Mouse (Mus musculus): ENCODE results near the gene Galnt6. TPM values are rescaled to one million over a fixed set of nuclear protein-coding genes. Genes with fewer than 3 reads are reported as not detected.
A peak's percentile ranks its signal among the peaks of the same experiment; 100 is the strongest.

The Galnt6 gene
- polyA plus RNA-seq, 1 experiment from 2014 or later = 1.3 TPM

DNA sequence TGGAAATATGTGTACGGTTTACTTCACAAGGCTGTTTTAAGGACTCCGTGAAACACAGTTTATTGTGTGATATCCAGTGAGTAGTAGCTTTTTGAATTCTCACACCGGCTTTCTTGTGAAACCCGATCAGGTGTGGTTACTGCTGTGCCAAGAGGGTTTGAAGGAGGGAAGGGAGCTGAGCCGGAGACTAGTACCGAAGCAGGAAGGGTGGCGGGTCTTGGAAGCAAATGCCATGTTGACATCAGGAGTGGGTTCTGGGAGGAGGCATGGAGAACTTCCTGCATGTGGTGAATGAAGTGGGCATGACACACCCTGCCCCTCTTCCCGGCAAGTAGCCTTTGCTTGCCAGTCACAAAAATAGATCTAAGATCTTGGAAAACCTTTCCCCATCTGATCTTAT, 33.5 kb upstream of the Galnt6 start:
- H3K4me3 ChIP-seq (replicated peaks; ENCODE audit: low read depth, low read length) = no peak overlapping the region; the same call in 1 of the 2 replicates

DNA sequence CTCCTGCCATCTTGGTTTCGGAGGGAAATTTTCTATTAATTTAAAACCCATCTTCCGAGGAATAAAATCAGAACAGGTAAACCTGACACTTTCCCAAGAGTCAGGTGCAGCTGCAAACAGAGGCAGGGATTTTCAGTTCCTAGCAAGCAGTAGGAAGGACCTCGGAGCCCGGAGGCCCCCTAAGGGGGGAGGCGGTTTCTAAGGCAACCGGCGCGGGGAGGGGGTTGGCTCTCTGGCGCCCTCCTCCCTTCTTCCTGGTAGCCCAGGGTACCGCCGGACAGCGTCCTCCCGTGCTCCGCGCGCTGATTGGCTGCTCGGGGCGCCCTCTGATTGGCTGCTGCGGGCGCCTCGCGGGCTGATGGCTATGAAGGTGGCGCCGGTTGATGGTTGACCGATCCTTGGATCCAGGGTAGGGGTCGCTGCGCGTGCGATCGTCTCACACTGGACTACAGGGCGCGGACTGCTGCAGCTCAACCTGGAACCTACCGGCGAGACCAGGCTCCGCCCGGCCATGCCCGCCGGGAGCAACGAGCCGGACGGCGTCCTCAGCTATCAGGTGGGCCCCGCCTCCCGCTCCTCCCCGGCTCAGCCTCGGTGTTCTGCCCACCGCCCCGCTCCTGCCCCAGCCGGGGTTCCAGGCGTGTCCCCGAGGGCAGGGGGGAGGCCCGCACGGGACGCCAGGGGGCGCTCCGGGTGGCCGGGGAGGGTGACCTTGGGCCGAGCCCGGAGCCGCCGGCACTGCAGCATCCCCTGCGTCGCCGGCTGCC, 32.4 kb upstream of the Galnt6 start, which contains the start of gene Slc4a8:
Slc4a8 (plus strand) TSS at position 329 of the 767 bp plus-strand sequence.
- no peaks in the 10 kb centered on the region for H3K9me3 ChIP-seq (replicated peaks; ENCODE audit: low read length)
- peak; percentile 56 for TF ChIP-seq CTCF (IDR thresholded peaks at IDR 0.05; ENCODE audit: low read depth)
- ATAC-seq (replicated peaks; ENCODE audit: low FRiP score, low read depth) (peak; percentile 92), DNase-seq (ENCODE audit: low spot score) (peak; percentile 94)
- H3K4me2 ChIP-seq (ENCODE audit: low read length) = peak within 1 kb of the TSS; percentile 67
- peak within 1 kb of the TSS; percentile 50 for H3K9ac ChIP-seq (ENCODE audit: low read depth, low read length)
- peaks cover 6% of the 10 kb centered on the region; the same call in 1 of the 2 replicates for H3K4me1 ChIP-seq (replicated peaks; ENCODE audit: insufficient read depth, low read length)
- H3K27ac ChIP-seq = peak within 1 kb of the TSS; percentile 80
- H3K27me3 ChIP-seq (ENCODE audit: insufficient read depth, low read length) = no peaks in the 10 kb centered on the region
- WGBS = under 1% methylated on average over 63 of the region's 64 CpGs
- no peaks in the 10 kb centered on the region for H3K36me3 ChIP-seq (ENCODE audit: insufficient read depth, low read length)
- H3K4me3 ChIP-seq (replicated peaks; ENCODE audit: low read depth, low read length) = peak within 1 kb of the TSS; percentile 49

More for the DNA sequence above, 33.5 kb upstream of the Galnt6 start:
- no peak for ATAC-seq (replicated peaks; ENCODE audit: low FRiP score, low read depth)
- H3K4me1 ChIP-seq (replicated peaks; ENCODE audit: insufficient read depth, low read length) = peaks cover 2% of the 10 kb centered on the region; the same call in 1 of the 2 replicates
- peak overlapping the region; percentile 80; the same call in 1 of the 2 replicates for H3K27ac ChIP-seq
- peak overlapping the region; percentile 67; the same call in 1 of the 2 replicates for H3K4me2 ChIP-seq (ENCODE audit: low read length)
- H3K27me3 ChIP-seq (ENCODE audit: insufficient read depth, low read length) = no peaks in the 10 kb centered on the region
- no peak for DNase-seq (ENCODE audit: low spot score)
- no peaks in the 10 kb centered on the region for H3K36me3 ChIP-seq (ENCODE audit: insufficient read depth, low read length)
- H3K9me3 ChIP-seq (replicated peaks; ENCODE audit: low read length) = no peaks in the 10 kb centered on the region
- TF ChIP-seq CTCF (IDR thresholded peaks at IDR 0.05; ENCODE audit: low read depth) = no peak
- 22% methylated on average over 8 of the region's 8 CpGs for WGBS
- H3K9ac ChIP-seq (ENCODE audit: low read depth, low read length) = no peak overlapping the region

DNA sequence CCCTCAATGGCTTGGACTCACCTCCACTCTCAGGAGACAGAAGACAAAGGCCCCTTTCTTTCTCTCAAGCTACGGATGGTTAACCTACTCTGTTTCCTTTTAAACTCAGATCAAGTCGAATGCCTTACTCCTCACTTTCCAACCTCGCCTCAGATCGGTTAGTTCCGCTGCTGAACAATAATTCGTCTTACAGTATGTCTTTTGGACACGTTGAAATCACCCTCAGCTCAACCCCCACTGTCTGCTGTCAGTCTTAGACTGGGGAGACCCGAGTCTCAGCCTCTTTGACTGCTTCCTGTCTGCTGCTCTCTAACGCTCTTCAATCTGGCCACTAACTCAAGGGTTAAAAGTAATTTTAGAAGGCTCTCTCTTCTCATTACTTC, 31.9 kb upstream of the Galnt6 start:
- Histone ChIP-seq H3K4me1 (replicated peaks; ENCODE audit: insufficient read depth, low read length) (peaks cover 6% of the 10 kb centered on the region; the same call in 1 of the 2 replicates), H3K36me3 (ENCODE audit: insufficient read depth, low read length) (no peaks in the 10 kb centered on the region), H3K27me3 (ENCODE audit: insufficient read depth, low read length) (no peaks in the 10 kb centered on the region), H3K9me3 (replicated peaks; ENCODE audit: low read length) (no peaks in the 10 kb centered on the region), H3K4me2 (ENCODE audit: low read length) (peak overlapping the region; percentile 67), H3K4me3 (replicated peaks; ENCODE audit: low read depth, low read length) (peak overlapping the region; percentile 49), H3K27ac (peak overlapping the region; percentile 73), H3K9ac (ENCODE audit: low read depth, low read length) (no peak overlapping the region)
- no peak for TF ChIP-seq CTCF (IDR thresholded peaks at IDR 0.05; ENCODE audit: low read depth)
- ATAC-seq (replicated peaks; ENCODE audit: low FRiP score, low read depth) (no peak), DNase-seq (ENCODE audit: low spot score) (no peak)
- 8% methylated on average over 9 of the region's 9 CpGs for WGBS

DNA sequence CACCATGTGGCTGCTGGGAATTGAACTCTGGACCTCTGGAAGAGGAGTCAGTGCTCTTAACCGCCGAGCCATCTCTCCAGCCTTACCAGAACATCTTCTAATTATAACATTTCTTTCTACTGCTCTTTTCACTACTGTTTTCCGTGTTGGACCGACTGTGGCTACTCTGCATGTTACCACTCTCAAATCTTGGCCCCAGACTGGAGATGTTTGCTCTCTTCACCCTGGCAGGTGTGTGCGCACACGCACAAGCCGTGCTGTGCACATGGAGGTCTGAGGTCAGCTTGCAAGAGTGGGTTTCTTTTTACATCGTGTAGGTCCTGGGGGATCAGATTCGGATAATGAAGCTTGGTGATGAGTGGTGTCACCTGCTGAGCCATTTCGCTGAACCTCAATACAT, 30.1 kb upstream of the Galnt6 start:
- WGBS = 84% methylated on average over 10 of the region's 10 CpGs
- ATAC-seq (replicated peaks; ENCODE audit: low FRiP score, low read depth) (no peak), DNase-seq (ENCODE audit: low spot score) (no peak)

DNA sequence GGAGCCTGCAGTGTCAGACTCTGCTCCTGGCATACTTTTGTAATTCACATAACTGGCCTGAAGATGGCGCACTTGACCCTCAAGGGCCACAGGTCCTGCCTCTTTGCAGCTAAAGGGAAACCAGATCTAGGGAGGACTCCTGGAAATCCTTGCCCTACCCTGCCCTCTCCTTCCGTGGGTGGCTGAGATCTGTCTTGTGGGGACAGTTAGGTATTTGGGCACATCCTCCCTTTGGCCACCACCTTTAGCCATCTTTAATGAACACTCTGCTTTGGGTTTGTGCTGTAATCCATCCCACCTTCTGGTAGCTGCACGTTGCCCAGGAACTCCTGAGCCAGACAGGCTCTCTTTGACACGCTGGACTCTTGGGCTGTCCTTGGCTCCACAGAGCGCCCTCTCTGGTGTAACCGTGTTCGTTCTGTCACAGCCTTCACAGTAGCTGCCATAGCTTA, 28.4 kb upstream of the Galnt6 start:
- Histone ChIP-seq H3K9me3 (replicated peaks; ENCODE audit: low read length) (no peaks in the 10 kb centered on the region), H3K9ac (ENCODE audit: low read depth, low read length) (no peak overlapping the region), H3K36me3 (ENCODE audit: insufficient read depth, low read length) (no peaks in the 10 kb centered on the region), H3K4me1 (replicated peaks; ENCODE audit: insufficient read depth, low read length) (peaks cover 6% of the 10 kb centered on the region; the same call in 1 of the 2 replicates), H3K4me2 (ENCODE audit: low read length) (peak overlapping the region; percentile 39), H3K27me3 (ENCODE audit: insufficient read depth, low read length) (no peaks in the 10 kb centered on the region), H3K4me3 (replicated peaks; ENCODE audit: low read depth, low read length) (no peak overlapping the region), H3K27ac (no peak overlapping the region)
- ATAC-seq (replicated peaks; ENCODE audit: low FRiP score, low read depth) = no peak
- TF ChIP-seq CTCF (IDR thresholded peaks at IDR 0.05; ENCODE audit: low read depth) = peak; percentile 90
- WGBS = 2% methylated on average over 7 of the region's 7 CpGs
- peak; percentile 92 for DNase-seq (ENCODE audit: low spot score)

More for the DNA sequence above, 30.1 kb upstream of the Galnt6 start:
- Histone ChIP-seq H3K4me2 (ENCODE audit: low read length) (no peak overlapping the region), H3K27ac (no peak overlapping the region), H3K4me1 (replicated peaks; ENCODE audit: insufficient read depth, low read length) (peaks cover 6% of the 10 kb centered on the region; the same call in 1 of the 2 replicates), H3K27me3 (ENCODE audit: insufficient read depth, low read length) (no peaks in the 10 kb centered on the region), H3K4me3 (replicated peaks; ENCODE audit: low read depth, low read length) (no peak overlapping the region), H3K9ac (ENCODE audit: low read depth, low read length) (no peak overlapping the region), H3K9me3 (replicated peaks; ENCODE audit: low read length) (no peaks in the 10 kb centered on the region), H3K36me3 (ENCODE audit: insufficient read depth, low read length) (no peaks in the 10 kb centered on the region)
- TF ChIP-seq CTCF (IDR thresholded peaks at IDR 0.05; ENCODE audit: low read depth) = no peak

DNA sequence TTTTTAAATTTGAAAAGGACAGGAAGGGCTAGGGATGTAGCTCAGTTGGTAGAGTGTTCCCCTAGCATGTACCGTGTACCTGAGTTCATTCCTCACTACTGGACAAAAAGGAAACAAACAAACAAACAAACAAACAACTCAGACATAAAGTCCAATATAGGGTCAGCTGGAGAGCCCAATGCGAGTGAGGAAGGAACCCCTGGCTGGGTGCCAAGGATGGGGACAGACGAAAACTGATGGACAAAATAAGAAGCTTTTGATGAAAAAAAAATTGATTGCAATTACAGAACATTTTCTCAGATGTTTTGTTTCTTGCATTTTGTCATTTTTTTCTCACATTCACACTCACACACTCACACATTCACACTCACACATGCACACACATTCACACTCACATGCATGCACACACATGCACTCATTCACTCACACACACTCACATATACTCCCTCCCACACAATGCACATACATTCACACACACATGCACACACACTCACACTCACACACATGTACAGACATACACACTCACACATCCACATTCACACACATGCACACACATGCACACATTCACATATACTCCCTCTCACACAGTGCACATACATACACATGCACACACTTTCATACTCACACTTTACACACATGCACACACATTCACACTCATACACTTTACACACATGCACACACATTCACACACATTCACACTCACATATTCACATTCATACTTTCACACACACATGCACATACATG, 26.9 kb upstream of the Galnt6 start:
- no peak overlapping the region for H3K9ac ChIP-seq (ENCODE audit: low read depth, low read length)
- H3K4me3 ChIP-seq (replicated peaks; ENCODE audit: low read depth, low read length) = no peak overlapping the region
- 53% methylated on average over 3 of the region's 3 CpGs for WGBS
- ATAC-seq (replicated peaks; ENCODE audit: low FRiP score, low read depth) (no peak), DNase-seq (ENCODE audit: low spot score) (no peak)
- no peaks in the 10 kb centered on the region for H3K9me3 ChIP-seq (replicated peaks; ENCODE audit: low read length)
- H3K4me2 ChIP-seq (ENCODE audit: low read length) = no peak overlapping the region
- no peaks in the 10 kb centered on the region for H3K27me3 ChIP-seq (ENCODE audit: insufficient read depth, low read length)
- no peak overlapping the region for H3K27ac ChIP-seq
- TF ChIP-seq CTCF (IDR thresholded peaks at IDR 0.05; ENCODE audit: low read depth) = no peak
- peaks cover 6% of the 10 kb centered on the region; the same call in 1 of the 2 replicates for H3K4me1 ChIP-seq (replicated peaks; ENCODE audit: insufficient read depth, low read length)
- H3K36me3 ChIP-seq (ENCODE audit: insufficient read depth, low read length) = no peaks in the 10 kb centered on the region

Data from kidney, postnatal 0 days (tissue).